Mouse (Mus musculus): ENCODE data around the gene Rad51b.
A peak's percentile ranks its signal among the peaks of the same experiment; 100 is the strongest.

The Rad51b gene

GRCm38 (mm10) chr12:79436892-79437291 lies 139.8 kb downstream of the Rad51b start:
- peak; percentile 47 for DNase-seq (ENCODE audit: low read depth, low spot score)

- peak; percentile 38 for DNase-seq (ENCODE audit: low read depth, low spot score)
Measured at GRCm38 (mm10) chr12:79437572-79437971, 140.5 kb downstream of the Rad51b start.

- DNase-seq (ENCODE audit: low read depth, low spot score): peak; percentile 63
Measured at GRCm38 (mm10) chr12:79439961-79440360, 142.9 kb downstream of the Rad51b start.

- peak; percentile 67 for DNase-seq (ENCODE audit: low read depth, low spot score)
Measured at GRCm38 (mm10) chr12:79441210-79442005, 144.3 kb downstream of the Rad51b start.

- DNase-seq (ENCODE audit: low read depth, low spot score): peak; percentile 72
Measured at GRCm38 (mm10) chr12:79442126-79442525, 145.0 kb downstream of the Rad51b start.

GRCm38 (mm10) chr12:79442836-79443390 lies 145.8 kb downstream of the Rad51b start:
- no peak for DNase-seq (ENCODE audit: low read depth, low spot score)

GRCm38 (mm10) chr12:79444646-79445045 lies 147.6 kb downstream of the Rad51b start:
- DNase-seq (ENCODE audit: low read depth, low spot score): peak; percentile 48

- DNase-seq (ENCODE audit: low read depth, low spot score): peak; percentile 74
Measured at GRCm38 (mm10) chr12:79447039-79447438, 150.0 kb downstream of the Rad51b start.

GRCm38 (mm10) chr12:79449817-79450411 lies 152.8 kb downstream of the Rad51b start:
- DNase-seq (ENCODE audit: low read depth, low spot score): no peak

GRCm38 (mm10) chr12:79452882-79453281 lies 155.8 kb downstream of the Rad51b start:
- no peak for DNase-seq (ENCODE audit: low read depth, low spot score)

GRCm38 (mm10) chr12:79454017-79454416 lies 156.9 kb downstream of the Rad51b start:
- DNase-seq (ENCODE audit: low read depth, low spot score): peak; percentile 34

GRCm38 (mm10) chr12:79455061-79455847 lies 158.2 kb downstream of the Rad51b start:
- no peak for DNase-seq (ENCODE audit: low read depth, low spot score)

GRCm38 (mm10) chr12:79455848-79456164 lies 158.7 kb downstream of the Rad51b start:
- DNase-seq (ENCODE audit: low read depth, low spot score): no peak

- no peak for DNase-seq (ENCODE audit: low read depth, low spot score)
Measured at GRCm38 (mm10) chr12:79456251-79456650, 159.2 kb downstream of the Rad51b start.

- no peak for DNase-seq (ENCODE audit: low read depth, low spot score)
Measured at GRCm38 (mm10) chr12:79463371-79463770, 166.3 kb downstream of the Rad51b start.

GRCm38 (mm10) chr12:79470113-79470512 lies 173.0 kb downstream of the Rad51b start:
- no peak for DNase-seq (ENCODE audit: low read depth, low spot score)

GRCm38 (mm10) chr12:79471868-79472267 lies 174.8 kb downstream of the Rad51b start:
- DNase-seq (ENCODE audit: low read depth, low spot score): no peak

GRCm38 (mm10) chr12:79476413-79477046 lies 179.4 kb downstream of the Rad51b start:
- DNase-seq (ENCODE audit: low read depth, low spot score): no peak

- DNase-seq (ENCODE audit: low read depth, low spot score): no peak
Measured at GRCm38 (mm10) chr12:79478816-79479215, 181.7 kb downstream of the Rad51b start.

- no peak for DNase-seq (ENCODE audit: low read depth, low spot score)
Measured at GRCm38 (mm10) chr12:79485501-79485900, 188.4 kb downstream of the Rad51b start.

GRCm38 (mm10) chr12:79488590-79489242 lies 191.6 kb downstream of the Rad51b start:
- DNase-seq (ENCODE audit: low read depth, low spot score): peak; percentile 26
